Mouse (Mus musculus) right cerebral cortex, postnatal 25 days (tissue): ENCODE data around the gene Prrc2a.

Experiments
- DNase-seq: peaks from one replicate; pipeline ENCODE4 v3.0.0; 2022

Gene Prrc2a

GRCm38 (mm10) chr17:35161421-35161820 is 3.3 kb downstream of the Prrc2a start:
- DNase-seq: no peak

GRCm38 (mm10) chr17:35159638-35160037 is 5.1 kb downstream of the Prrc2a start:
- no peak for DNase-seq

DNA sequence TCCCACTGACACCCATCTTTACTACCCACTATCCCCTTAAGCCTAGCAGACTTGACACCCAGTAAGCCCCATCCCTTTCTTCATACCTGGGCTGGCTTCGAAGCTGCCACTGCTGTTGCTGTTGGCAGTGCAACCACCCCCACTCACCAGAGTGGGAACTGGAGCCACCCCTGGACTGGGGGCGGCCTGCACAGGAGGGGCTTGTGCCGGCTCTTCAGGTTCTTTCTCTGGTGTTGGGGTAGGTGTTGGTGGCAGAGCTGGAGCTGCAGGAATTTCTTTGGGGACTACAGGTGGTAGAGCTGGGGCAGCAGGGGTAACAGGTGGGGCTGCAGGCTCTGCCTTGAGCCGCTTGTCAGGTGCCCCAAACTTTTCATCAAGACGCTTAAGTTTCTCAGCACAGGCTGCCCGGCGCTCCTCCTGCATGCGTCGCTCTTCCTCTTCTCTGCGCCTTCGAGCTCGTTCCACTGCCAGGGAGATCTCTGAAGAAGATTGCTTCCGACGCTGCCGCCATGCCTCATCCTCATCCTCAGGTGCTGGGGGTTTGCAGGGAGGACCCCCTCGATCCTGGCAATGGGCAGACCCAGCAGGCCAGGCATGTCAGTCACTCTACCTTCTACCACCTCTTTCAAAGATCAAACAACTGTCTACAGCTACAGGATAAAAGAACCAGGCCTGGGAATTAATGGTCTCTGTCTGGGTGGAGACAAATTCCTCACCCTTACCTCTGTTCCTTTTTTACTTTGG is 5.7 kb downstream of the Prrc2a start:
- no peak for DNase-seq

DNA sequence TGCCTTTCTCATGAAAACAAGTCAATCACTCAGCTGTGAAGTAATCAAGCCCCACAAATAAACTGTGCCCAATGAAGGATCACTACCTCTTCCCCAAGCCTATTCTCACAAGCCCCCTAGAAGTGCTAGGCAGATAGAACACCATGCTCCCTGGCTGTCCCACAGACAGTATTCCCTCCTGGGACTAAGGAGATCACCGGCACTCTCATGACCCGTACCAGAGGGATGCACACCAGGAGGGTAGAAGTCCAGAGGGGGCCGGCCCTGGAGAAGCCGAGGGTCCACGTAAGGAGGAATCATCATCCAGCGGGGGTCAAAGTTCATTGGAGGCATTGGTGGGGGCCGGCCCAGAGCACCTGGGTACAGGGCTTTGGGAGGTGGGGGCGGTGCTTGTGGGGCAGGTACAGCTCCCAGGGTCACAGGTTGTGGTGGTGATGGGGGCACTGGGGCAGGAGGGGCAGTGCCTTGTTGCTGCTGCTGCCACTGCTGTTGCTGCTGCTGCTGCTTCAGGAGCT is 7.0 kb downstream of the Prrc2a start:
- no peak for DNase-seq

DNA sequence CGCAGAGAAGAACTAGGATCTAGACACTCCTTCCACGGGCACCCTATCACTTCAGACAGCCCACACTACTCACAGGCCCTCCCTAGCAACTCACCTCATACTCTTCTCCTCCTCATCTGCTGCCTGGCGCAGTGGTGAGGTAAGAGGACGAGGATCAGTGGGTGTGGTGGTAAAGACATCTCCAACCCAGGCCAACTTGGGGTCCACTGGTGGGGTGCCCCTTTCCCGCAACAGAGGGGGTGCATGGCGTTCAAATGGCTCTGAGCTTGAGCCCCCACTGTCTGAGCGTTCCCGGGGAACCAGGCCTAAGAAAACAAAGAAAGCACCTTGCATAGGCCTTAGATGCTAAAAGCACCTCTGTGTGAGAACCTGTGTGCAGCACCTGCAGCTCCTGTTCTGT is 7.4 kb downstream of the Prrc2a start:
- no peak for DNase-seq

DNA sequence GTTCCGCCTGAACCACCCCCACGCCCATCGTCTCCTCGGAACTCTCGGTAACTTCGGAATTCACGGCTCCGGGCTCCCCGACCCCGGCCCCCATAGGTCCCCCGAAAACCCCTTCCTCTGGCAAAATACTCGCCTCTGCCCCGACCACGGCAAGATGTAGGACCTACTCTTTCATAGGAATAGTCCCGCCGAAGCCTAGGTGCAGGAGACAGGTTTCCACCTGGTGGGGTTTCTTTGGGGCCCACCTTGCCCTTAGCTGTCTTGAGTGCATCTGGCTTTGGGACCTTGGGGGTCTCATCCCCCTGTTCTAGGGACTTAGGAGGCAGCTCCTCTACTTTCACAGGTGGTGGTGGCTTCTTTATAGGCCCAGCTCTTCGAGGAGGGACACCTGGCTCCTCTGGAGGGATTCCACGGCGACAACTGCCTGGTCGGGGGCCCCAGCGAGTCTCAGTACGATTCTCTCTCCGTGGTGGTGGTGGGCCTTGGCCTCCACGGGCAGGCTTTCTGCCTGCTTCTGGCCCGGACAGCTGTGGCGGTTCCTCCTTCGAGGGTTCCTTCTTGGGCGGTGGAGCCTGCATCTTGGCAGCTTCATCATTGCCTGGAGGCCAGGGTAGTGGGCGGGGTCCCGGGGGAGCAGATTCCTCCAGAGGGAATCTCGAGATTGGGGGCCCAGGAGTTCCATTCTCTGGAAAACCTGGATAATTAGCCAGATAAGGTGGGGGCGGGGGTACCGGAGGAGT is 8.1 kb downstream of the Prrc2a start:
- DNase-seq: no peak

- DNase-seq: no peak
Observed at GRCm38 (mm10) chr17:35155451-35155850, 9.2 kb downstream of the Prrc2a start.

DNA sequence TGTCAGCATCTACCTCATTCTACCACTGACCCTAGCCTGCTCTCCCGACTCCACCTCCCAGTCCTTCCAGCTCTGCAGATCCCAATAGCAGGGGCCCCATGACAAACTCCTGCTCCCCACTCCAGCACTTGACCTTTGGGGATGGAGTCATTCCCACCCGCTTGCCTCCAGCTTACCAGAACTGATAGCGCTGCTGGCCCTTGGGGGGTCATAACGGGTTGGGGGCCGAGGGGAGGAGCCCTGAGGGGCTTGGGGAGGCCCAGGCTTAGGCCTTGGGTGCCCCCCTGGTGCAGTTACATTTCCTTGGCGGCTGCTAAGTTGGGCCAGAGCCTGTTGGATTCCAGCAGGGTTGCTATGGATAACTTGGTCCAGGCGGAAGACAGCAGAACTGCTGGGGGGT is 10.1 kb downstream of the Prrc2a start:
- DNase-seq: no peak

GRCm38 (mm10) chr17:35153931-35154330 is 10.8 kb downstream of the Prrc2a start:
- DNase-seq: no peak

DNA sequence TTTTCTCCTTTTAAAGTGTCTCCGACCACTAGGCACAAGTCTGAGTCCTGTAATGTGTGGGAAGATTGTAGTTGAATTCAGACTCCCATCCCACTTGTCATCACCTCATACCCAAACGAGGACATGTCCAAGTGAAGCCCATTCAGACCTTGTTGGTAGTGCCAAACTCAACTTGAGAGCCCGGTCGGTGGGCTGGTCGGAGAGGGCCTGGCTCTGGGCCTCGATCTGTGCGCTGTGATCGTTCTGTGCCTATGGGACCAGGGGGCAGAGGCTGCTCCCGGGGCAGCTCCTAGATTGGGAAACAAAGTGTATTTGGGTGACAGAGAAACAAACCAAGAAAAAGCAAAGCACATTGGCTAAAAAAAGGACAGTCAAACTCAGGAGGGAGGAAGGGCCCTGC is 11.6 kb downstream of the Prrc2a start:
- DNase-seq: no peak

DNA sequence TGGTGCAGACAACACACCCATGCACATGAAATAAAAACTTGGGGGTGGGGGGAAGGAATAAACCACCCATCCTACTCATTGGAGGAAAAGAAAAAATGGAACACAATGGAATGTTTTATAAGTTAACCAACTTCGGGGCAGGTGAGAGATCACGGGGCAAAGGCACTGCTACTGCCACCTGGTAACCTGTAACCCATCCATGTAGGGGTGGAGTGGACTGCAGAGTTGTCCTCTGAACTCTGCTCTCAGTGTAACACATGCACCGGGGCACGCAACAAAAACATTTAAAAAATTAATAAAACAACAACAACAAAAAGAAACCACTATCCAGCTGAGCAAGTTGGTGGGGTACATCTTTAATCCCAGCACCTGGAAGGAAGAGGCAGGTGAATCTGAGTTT is 12.6 kb downstream of the Prrc2a start:
- DNase-seq: no peak

GRCm38 (mm10) chr17:35147922-35148639 is 16.6 kb downstream of the Prrc2a start:
- DNase-seq: no peak

- DNase-seq: no peak
Observed at GRCm38 (mm10) chr17:35147348-35147747, 17.3 kb downstream of the Prrc2a start.

- DNase-seq: no peak
Observed at GRCm38 (mm10) chr17:35146139-35146538, 18.6 kb downstream of the Prrc2a start.

- no peak for DNase-seq
Observed at GRCm38 (mm10) chr17:35141971-35142370, 22.7 kb downstream of the Prrc2a start.

DNA sequence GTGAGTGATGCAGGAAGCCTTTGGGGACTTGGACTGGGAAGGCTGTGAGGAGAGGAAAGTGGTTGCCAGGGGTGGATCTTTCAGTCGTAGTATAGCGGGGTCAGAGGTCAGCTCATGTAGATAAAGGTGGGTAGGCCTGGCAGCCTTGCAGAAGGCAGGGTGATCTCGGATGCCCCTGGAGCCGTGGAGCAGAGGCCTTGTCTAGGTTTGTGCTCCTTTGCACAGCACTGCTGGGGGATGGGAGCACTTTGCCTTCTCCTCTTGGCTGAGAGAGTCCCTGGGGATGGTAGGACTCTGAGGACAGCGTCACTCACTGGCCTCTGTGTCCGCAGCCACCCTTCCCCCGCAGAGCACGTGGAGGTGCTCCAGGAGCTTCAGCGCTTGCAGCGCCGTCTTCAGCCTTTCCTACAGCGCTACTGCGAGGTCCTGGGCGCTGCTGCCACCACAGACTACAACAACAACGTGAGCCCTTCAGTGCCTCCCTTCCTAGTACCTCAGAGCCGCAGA is 24.2 kb downstream of the Prrc2a start:
- no peak for DNase-seq

- DNase-seq: no peak
Observed at GRCm38 (mm10) chr17:35139269-35139668, 25.4 kb downstream of the Prrc2a start.

GRCm38 (mm10) chr17:35135591-35136320 is 28.9 kb downstream of the Prrc2a start:
- DNase-seq: no peak

- peak; percentile 95 for DNase-seq
Observed at GRCm38 (mm10) chr17:35134801-35135590, 29.7 kb downstream of the Prrc2a start, which contains the start of gene Bag6. Gene Bag6, plus strand, starts transcription at chr17:35135178.

GRCm38 (mm10) chr17:35133517-35133916 is 31.2 kb downstream of the Prrc2a start:
- no peak for DNase-seq

DNA sequence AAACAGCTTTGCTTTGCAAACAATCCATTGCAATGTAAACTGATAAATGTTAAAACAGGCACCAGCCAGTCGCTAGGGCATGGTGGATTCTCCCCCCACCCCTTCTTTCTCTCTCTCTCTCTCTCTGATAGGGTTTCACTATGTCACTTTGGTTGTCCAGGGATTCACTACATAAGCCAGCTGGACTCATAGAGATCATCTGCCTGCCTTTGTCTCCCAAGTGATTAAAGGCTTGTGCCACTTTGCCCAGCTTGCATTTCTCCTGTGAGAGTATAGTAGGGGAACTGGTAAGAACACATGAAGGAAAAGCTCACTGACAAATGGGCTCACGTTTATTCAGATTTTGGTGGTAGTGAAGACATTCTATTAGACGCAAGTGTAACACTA is 32.5 kb downstream of the Prrc2a start:
- no peak for DNase-seq
